Mouse (Mus musculus): ENCODE measurements around the gene 4930451I11Rik. TPM values are rescaled to one million over a fixed set of nuclear protein-coding genes. Genes with fewer than 3 reads are reported as not detected.

4930451I11Rik gene
- polyA plus RNA-seq (2012; rRNA removed; ENCODE audit: low replicate concordance), result not detected in 2 replicates

DNA sequence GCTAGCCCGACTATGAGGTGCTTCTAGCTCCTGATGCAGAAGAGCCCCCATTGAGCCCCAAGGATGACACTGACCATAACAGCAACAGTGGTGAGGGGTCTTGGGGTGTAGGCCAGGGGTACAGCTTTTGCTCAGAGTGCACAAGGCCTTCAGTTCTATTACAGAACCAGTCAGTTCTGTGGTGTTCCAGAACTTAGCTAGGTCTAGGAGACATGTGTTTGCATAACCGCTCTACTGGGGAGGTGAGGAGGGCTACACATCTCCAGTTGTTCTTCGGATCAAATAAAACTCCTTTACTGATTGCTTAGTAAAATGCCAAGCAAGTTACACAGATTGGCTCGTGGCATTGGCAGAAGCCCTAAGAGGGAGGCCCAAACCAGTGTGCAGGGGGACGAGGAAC is at the start of gene 4930451I11Rik:
Gene 4930451I11Rik (minus strand): TSS at position 101 of the 400 bp plus-strand sequence.

DNA sequence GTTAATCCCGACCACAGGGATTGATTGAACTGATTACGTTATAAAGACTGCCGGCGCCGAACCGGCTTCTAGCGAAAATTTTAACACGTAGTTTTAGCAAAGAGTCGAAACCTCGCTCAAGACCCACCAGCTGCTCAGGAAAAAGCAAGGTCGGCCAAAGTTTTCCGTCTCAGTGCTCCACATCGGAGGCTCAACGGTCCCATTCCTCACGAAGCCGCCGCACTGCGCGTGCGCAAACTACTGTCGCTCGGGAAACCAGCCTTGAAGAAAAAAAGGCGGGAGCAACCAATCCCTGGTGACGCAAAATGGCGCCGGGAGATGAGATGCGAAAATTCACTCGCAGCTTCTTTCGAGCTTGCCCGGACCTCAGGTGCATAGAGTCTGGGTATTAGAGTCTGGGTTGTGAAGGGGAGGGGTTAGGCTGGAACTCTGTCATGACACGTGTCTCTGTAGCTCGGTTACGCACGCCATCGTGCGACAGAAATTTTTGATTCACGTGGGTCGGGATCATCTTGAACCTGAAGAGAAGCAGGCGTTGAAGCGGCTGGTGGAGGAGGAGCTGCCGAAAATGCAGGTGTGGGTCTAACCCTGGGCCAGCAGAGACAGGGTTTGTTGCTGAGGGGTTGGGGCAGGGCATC is 30.8 kb upstream of the 4930451I11Rik start, which contains the start of gene Ino80e:
Gene Ino80e (minus strand): TSS at position 231 of the 638 bp plus-strand sequence.

DNA sequence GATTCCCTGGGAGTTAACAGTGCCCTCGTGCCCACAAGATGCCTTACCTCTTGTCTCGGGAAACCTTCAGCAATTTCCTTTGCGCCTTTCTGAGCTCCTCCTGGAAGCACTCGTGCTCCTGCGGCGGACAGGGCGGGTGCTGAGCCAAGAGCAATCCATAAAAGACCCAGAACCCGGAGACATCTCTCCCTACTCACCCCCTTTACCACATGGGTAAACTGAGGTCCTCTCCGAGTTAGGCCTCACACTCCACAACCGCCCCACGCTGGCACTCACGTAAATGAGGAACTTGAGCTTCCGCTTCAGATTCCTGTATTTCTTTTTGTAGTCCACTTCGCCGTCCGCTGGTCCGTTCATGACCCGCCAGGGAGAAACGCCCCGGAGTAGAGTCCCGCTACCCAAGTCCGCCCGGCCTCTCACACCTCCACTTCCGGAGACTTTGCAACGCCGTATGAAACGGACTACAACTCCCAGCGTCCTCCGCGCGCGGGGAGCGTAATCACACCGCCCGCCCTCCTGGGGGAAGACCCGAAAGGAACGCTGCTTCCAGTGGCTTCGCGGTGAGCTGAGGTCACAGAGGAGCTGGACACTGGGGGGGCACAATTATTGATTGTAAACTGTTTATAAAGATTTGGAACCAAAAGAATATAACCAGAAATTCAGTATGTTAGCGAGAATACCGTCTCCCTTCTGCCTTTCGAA is 30.1 kb upstream of the 4930451I11Rik start, which contains the start of gene Hirip3:
Gene Hirip3 (plus strand): TSS at position 544 of the 702 bp plus-strand sequence.

DNA sequence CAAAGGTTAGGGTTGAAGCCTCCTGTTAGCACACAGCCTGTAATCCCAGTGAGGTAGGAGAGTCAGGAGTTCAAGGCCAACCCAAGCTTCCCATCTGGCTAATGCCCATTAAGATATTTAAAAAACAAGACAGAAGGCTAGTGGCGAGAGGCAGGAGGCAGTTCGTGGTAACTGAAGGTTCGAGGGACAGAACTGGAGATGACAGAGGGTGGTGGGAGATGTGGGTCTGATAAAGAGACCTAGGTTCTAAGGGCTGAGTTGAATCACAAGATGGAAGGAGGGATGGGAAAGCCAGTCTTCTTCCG is 15.6 kb upstream of the 4930451I11Rik start, which contains the start of gene Doc2a:
Gene Doc2a (plus strand): TSS at position 301 of the 305 bp plus-strand sequence.

DNA sequence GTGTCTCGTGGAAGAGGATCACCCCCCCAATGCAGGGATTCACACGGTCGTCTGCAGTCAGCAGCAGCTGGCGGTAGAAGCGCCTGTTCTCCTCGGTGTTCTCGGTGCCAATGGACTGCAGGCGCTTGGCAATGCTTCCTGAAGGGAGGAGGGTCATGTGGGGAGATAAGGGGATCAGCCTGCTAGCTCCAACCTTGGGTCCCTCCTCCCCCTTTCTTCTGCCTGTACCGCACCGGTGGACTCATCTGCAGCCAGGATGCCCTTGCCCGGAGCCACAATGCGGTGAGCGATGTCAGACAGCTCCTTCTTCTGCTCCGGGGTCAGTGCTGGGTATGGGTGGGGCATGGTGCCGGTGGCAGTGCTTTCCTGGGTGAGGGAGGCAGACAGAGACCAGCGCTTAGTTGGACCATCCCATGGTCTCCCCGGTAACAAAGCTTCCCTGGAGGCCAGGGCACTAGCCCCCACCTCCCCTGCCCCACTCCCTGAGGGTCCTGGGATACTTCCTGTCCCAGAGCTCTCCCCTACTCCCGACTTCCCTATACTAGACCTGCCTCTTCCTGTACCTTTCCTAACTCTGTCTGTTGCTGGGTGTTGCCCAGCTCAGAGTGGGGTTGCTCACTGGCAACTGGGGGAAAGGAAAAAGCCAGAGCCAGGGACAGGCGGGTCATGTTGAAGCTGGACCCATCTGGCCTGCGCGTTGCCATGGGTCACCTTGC is 33.9 kb downstream of the 4930451I11Rik start, which contains the start of gene Fam57b:
Gene Fam57b (plus strand): TSS at position 258 of the 716 bp plus-strand sequence.

GRCm38 (mm10) chr7:126791851-126792720 is 39.4 kb downstream of the 4930451I11Rik start, which contains the start of gene Ppp4c:
Ppp4c (minus strand) TSS chr7:126792496.

DNA sequence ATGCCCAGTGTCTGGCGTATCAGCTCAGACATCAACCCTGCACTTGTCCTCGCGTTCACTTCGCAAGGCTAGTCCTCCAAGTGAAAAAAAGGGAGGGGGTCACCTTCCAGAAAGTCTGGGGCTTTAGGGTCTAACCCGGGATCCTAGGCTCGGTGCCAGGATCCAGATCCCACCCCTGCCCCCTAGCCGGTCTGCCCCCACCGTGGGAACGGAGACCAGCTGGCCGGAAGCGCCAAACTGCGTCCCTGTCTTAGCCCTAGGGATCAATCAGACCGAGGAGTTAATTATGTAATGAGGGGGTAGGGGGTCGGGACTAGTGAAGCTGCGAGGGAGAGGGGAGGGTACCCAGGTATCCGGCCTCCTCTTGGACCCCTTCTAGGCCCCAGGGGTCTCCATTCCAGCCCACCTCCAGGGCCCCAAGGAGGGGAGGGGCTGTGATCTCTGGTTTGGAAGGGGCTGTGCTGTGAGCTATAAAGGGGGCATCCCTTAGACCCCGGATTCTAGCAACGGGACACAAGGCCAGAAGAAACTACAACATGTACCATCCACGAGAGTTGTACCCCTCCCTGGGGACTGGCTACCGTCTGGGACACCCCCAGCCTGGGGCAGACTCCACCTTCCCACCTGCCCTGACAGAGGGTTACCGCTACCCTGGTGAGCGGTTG is 50.3 kb downstream of the 4930451I11Rik start, which contains the start of gene Tbx6:
Gene Tbx6 (plus strand): TSS at position 513 of the 665 bp plus-strand sequence.

Other genes starting within 250 kb of the 4930451I11Rik start
- 2.4 and 4.9 TPM in 2 replicates for gene Apobr, start 246.7 kb downstream of the 4930451I11Rik start, polyA plus RNA-seq (2012; rRNA removed; ENCODE audit: low replicate concordance)
- gene Cln3, start 245.8 kb downstream of the 4930451I11Rik start, polyA plus RNA-seq (2012; rRNA removed; ENCODE audit: low replicate concordance), result 55.8 and 56.6 TPM in 2 replicates
- 0.12 and 1.1 TPM in 2 replicates for gene Il27, start 236.7 kb downstream of the 4930451I11Rik start, polyA plus RNA-seq (2012; rRNA removed; ENCODE audit: low replicate concordance)
- 4.9 and 28.0 TPM in 2 replicates for gene Nupr1, start 200.8 kb downstream of the 4930451I11Rik start, polyA plus RNA-seq (2012; rRNA removed; ENCODE audit: low replicate concordance)
- gene Sgf29, start 182.3 kb downstream of the 4930451I11Rik start, polyA plus RNA-seq (2012; rRNA removed; ENCODE audit: low replicate concordance), result 24.0 and 43.5 TPM in 2 replicates
- gene Sult1a1, start 155.2 kb downstream of the 4930451I11Rik start, polyA plus RNA-seq (2012; rRNA removed; ENCODE audit: low replicate concordance), result 4.1 and 9.7 TPM in 2 replicates
- 33.6 and 37.5 TPM in 2 replicates for gene Bola2, start 136.2 kb downstream of the 4930451I11Rik start, polyA plus RNA-seq (2012; rRNA removed; ENCODE audit: low replicate concordance)
- gene Slx1b, start 135.9 kb downstream of the 4930451I11Rik start, polyA plus RNA-seq (2012; rRNA removed; ENCODE audit: low replicate concordance), result 13.1 and 17.4 TPM in 2 replicates
- gene Coro1a, start 123.9 kb downstream of the 4930451I11Rik start, polyA plus RNA-seq (2012; rRNA removed; ENCODE audit: low replicate concordance), result 60.7 and 132 TPM in 2 replicates
- gene Mapk3, start 72.0 kb downstream of the 4930451I11Rik start, polyA plus RNA-seq (2012; rRNA removed; ENCODE audit: low replicate concordance), result 406 and 574 TPM in 2 replicates
- gene Gdpd3, start 65.3 kb downstream of the 4930451I11Rik start, polyA plus RNA-seq (2012; rRNA removed; ENCODE audit: low replicate concordance), result 8.1 and 8.2 TPM in 2 replicates
- 262 and 424 TPM in 2 replicates for gene Ypel3, start 54.7 kb downstream of the 4930451I11Rik start, polyA plus RNA-seq (2012; rRNA removed; ENCODE audit: low replicate concordance)
- gene Tbx6, start 50.2 kb downstream of the 4930451I11Rik start, polyA plus RNA-seq (2012; rRNA removed; ENCODE audit: low replicate concordance), result 2.1 and 3.5 TPM in 2 replicates
- 89.9 and 160 TPM in 2 replicates for gene Ppp4c, start 39.1 kb downstream of the 4930451I11Rik start, polyA plus RNA-seq (2012; rRNA removed; ENCODE audit: low replicate concordance)
- 5.2 TPM in 2 replicates for gene Fam57b, start 34.0 kb downstream of the 4930451I11Rik start, polyA plus RNA-seq (2012; rRNA removed; ENCODE audit: low replicate concordance)
- gene Doc2a, start 15.8 kb upstream of the 4930451I11Rik start, polyA plus RNA-seq (2012; rRNA removed; ENCODE audit: low replicate concordance), result 0.76 TPM in 1 of 2 replicates, not detected in the other
- 2.7 and 5.0 TPM in 2 replicates for gene Hirip3, start 30.3 kb upstream of the 4930451I11Rik start, polyA plus RNA-seq (2012; rRNA removed; ENCODE audit: low replicate concordance)
- gene Ino80e, start 30.7 kb upstream of the 4930451I11Rik start, polyA plus RNA-seq (2012; rRNA removed; ENCODE audit: low replicate concordance), result 44.3 and 46.4 TPM in 2 replicates
- gene Taok2, start 53.1 kb upstream of the 4930451I11Rik start, polyA plus RNA-seq (2012; rRNA removed; ENCODE audit: low replicate concordance), result 70.4 and 83.1 TPM in 2 replicates
- 203 and 206 TPM in 2 replicates for gene Tmem219, start 91.3 kb upstream of the 4930451I11Rik start, polyA plus RNA-seq (2012; rRNA removed; ENCODE audit: low replicate concordance)
- gene Kctd13, start 97.2 kb upstream of the 4930451I11Rik start, polyA plus RNA-seq (2012; rRNA removed; ENCODE audit: low replicate concordance), result 13.9 and 20.5 TPM in 2 replicates
- gene Asphd1, start 117.9 kb upstream of the 4930451I11Rik start, polyA plus RNA-seq (2012; rRNA removed; ENCODE audit: low replicate concordance), result 0.30 and 0.55 TPM in 2 replicates
- 1.6 and 2.2 TPM in 2 replicates for gene Sez6l2, start 118.9 kb upstream of the 4930451I11Rik start, polyA plus RNA-seq (2012; rRNA removed; ENCODE audit: low replicate concordance)
- gene Cdipt, start 144.3 kb upstream of the 4930451I11Rik start, polyA plus RNA-seq (2012; rRNA removed; ENCODE audit: low replicate concordance), result 215 and 466 TPM in 2 replicates
- gene Cdiptos, start 144.5 kb upstream of the 4930451I11Rik start, polyA plus RNA-seq (2012; rRNA removed; ENCODE audit: low replicate concordance), result 0.09 and 0.42 TPM in 2 replicates
- gene Mvp, start 183.0 kb upstream of the 4930451I11Rik start, polyA plus RNA-seq (2012; rRNA removed; ENCODE audit: low replicate concordance), result 193 and 250 TPM in 2 replicates
- gene Pagr1b, start 184.8 kb upstream of the 4930451I11Rik start, polyA plus RNA-seq (2012; rRNA removed; ENCODE audit: low replicate concordance), result 2.4 TPM in 1 of 2 replicates, not detected in the other
- 1.5 TPM in 1 of 2 replicates, not detected in the other for gene Pagr1a, start 185.7 kb upstream of the 4930451I11Rik start, polyA plus RNA-seq (2012; rRNA removed; ENCODE audit: low replicate concordance)
- gene Gm42742, start 189.5 kb upstream of the 4930451I11Rik start, polyA plus RNA-seq (2012; rRNA removed; ENCODE audit: low replicate concordance), result 19.5 and 23.9 TPM in 2 replicates
- gene Prrt2, start 189.6 kb upstream of the 4930451I11Rik start, polyA plus RNA-seq (2012; rRNA removed; ENCODE audit: low replicate concordance), result 4.2 and 5.7 TPM in 2 replicates
- gene Maz, start 195.4 kb upstream of the 4930451I11Rik start, polyA plus RNA-seq (2012; rRNA removed; ENCODE audit: low replicate concordance), result 288 and 667 TPM in 2 replicates
- gene Kif22, start 210.8 kb upstream of the 4930451I11Rik start, polyA plus RNA-seq (2012; rRNA removed; ENCODE audit: low replicate concordance), result 3.9 and 4.4 TPM in 2 replicates